ENCODE assay signal across 23 mouse cellular contexts in genomic region chr14:52306100-52306499, GRCm38 (mm10). TPM values are rescaled to one million over a fixed set of nuclear protein-coding genes. Genes with fewer than 3 reads are reported as not detected.
DNase-seq lines count a peak whose midpoint lies in the region; ATAC-seq and TF ChIP-seq lines count a peak whose summit lies in the region.
"Had no signal": no experiment of that assay in that cellular context is flagged by ENCODE, and none has a peak within 500 bp of the region (broad histone marks: within the 10 kb centered on the region; RNA-seq: fewer than 3 reads in every experiment).

No protein-coding gene starts in this region.

- peak overlapping the region; percentile 34 for H3K4me3 ChIP-seq in erythroblast, embryonic 14.5 days (replicated peaks)
- H3K4me3 ChIP-seq in ES-Bruce4 (ENCODE audit: low read depth, low read length) = no peak overlapping the region
- no peak overlapping the region for H3K4me3 ChIP-seq in liver, embryonic 16.5 days (ENCODE audit: low read depth, low read length)
- H3K4me3 ChIP-seq: embryonic facial prominence, embryonic 12.5 days; hindbrain, embryonic 13.5 days; intestine, embryonic 15.5 days; lung, embryonic 15.5 days had no signal

- H3K9ac ChIP-seq in ES-Bruce4 (ENCODE audit: low read depth, poor library complexity, severe bottlenecking) = peak overlapping the region; percentile 75; the same call in 1 of the 2 replicates
- no peak overlapping the region for H3K9ac ChIP-seq in liver, embryonic 16.5 days (ENCODE audit: low read depth, low read length)
- H3K9ac ChIP-seq: embryonic facial prominence, embryonic 12.5 days; heart, embryonic 13.5 days; hindbrain, embryonic 13.5 days; intestine, embryonic 15.5 days; limb, embryonic 13.5 days; lung, embryonic 15.5 days had no signal

- H3K27ac ChIP-seq in ES-Bruce4 (ENCODE audit: insufficient read depth, low read length) = peak overlapping the region; percentile 52; the same call in 1 of the 2 replicates
- H3K27ac ChIP-seq in liver, embryonic 16.5 days (ENCODE audit: low read length) = peak overlapping the region; percentile 74
- H3K27ac ChIP-seq: heart, embryonic 13.5 days; intestine, embryonic 15.5 days; limb, embryonic 13.5 days; lung, embryonic 15.5 days had no signal

- intact Hi-C loops in left cerebral cortex, postnatal 10 days (cut with DNase I) = no loop called here

- H3K4me1 ChIP-seq in erythroblast, embryonic 14.5 days (ENCODE audit: control insufficient read depth) = peaks cover 29% of the 10 kb centered on the region
- H3K4me1 ChIP-seq in ES-Bruce4 (ENCODE audit: control insufficient read depth, insufficient read depth, low read length) = no peaks in the 10 kb centered on the region
- H3K4me1 ChIP-seq in liver, embryonic 16.5 days (ENCODE audit: control insufficient read depth, low read depth, low read length) = peaks cover 22% of the 10 kb centered on the region

- peak overlapping the region; percentile 49 for H3K4me2 ChIP-seq in liver, embryonic 16.5 days (ENCODE audit: low read depth, low read length)
- H3K4me2 ChIP-seq: intestine, embryonic 15.5 days had no signal

- ATAC-seq in erythroblast, adult 5-6 weeks (replicated peaks; ENCODE audit: low FRiP score, poor library complexity, severe bottlenecking) = no peak
- ATAC-seq in liver, embryonic 16.5 days (ENCODE audit: low read depth) = peak; percentile 37
- ATAC-seq: activated CD4-positive, CD25-positive, alpha-beta regulatory T cell, adult 4 months; forebrain, embryonic 16.5 days; intestine, embryonic 15.5 days had no signal

- 61% methylated on average over 2 of the region's 2 CpGs for WGBS in liver, embryonic 16.5 days (ENCODE audit: insufficient replicate concordance)

- TF ChIP-seq POLR2A in ES-Bruce4 (IDR thresholded peaks at IDR 0.05; ENCODE audit: insufficient read depth, low read length) = no peak

- no peak for TF ChIP-seq CTCF in ES-Bruce4 (IDR thresholded peaks at IDR 0.05; ENCODE audit: low read depth, low read length)

- no peaks in the 10 kb centered on the region for H3K9me3 ChIP-seq in erythroblast, embryonic 14.5 days (ENCODE audit: control insufficient read depth, low read length)
- no peaks in the 10 kb centered on the region for H3K9me3 ChIP-seq in ES-Bruce4 (replicated peaks; ENCODE audit: control insufficient read depth, insufficient read depth, low read length, poor library complexity, severe bottlenecking)
- H3K9me3 ChIP-seq in liver, embryonic 16.5 days (replicated peaks; ENCODE audit: control insufficient read depth, low read length) = no peaks in the 10 kb centered on the region
- H3K9me3 ChIP-seq: embryonic facial prominence, embryonic 12.5 days; heart, embryonic 13.5 days; hindbrain, embryonic 13.5 days; intestine, embryonic 15.5 days; limb, embryonic 13.5 days; lung, embryonic 15.5 days had no signal

- no peaks in the 10 kb centered on the region; the same call in 1 of the 2 replicates for H3K36me3 ChIP-seq in erythroblast, embryonic 14.5 days (ENCODE audit: control insufficient read depth)
- peaks cover 4% of the 10 kb centered on the region; the same call in 1 of the 2 replicates for H3K36me3 ChIP-seq in ES-Bruce4 (ENCODE audit: control insufficient read depth, insufficient read depth, low read length, poor library complexity, severe bottlenecking)
- no peaks in the 10 kb centered on the region for H3K36me3 ChIP-seq in liver, embryonic 16.5 days (ENCODE audit: control insufficient read depth, insufficient read depth)
- H3K36me3 ChIP-seq: intestine, embryonic 15.5 days; lung, embryonic 15.5 days had no signal

- TF ChIP-seq EP300 in ES-Bruce4 (IDR thresholded peaks at IDR 0.05; ENCODE audit: insufficient read depth, low read depth, low read length) = no peak

- DNase-seq in c-Kit-positive CD71-positive TER-119-positive erythroid progenitor cells, embryonic 14.5 days (ENCODE audit: low spot score) = peak; percentile 65
- DNase-seq in left cerebral cortex, postnatal 10 days (ENCODE audit: extremely low spot score in 1 of 2, low spot score in 2 of 2) = no peak
- DNase-seq in heart, adult 8-10 months (ENCODE audit: low spot score) = no peak
- DNase-seq in gastrocnemius, adult 18-20 months (ENCODE audit: low spot score) = no peak
- DNase-seq: cerebellum, postnatal 10 days; kidney, postnatal 4 days; layer of hippocampus, adult 9-11 months; lung, postnatal 4 days; midbrain, embryonic 14.5 days; right cerebral cortex, postnatal 14 days; thymus, adult 2 months had no signal

- no peaks in the 10 kb centered on the region for H3K27me3 ChIP-seq in erythroblast, embryonic 14.5 days (ENCODE audit: control insufficient read depth)
- no peaks in the 10 kb centered on the region for H3K27me3 ChIP-seq in ES-Bruce4 (ENCODE audit: control insufficient read depth, insufficient read depth, low read length, poor library complexity, severe bottlenecking)
- H3K27me3 ChIP-seq in liver, embryonic 16.5 days (ENCODE audit: control insufficient read depth, insufficient read depth, low read depth, low read length) = no peaks in the 10 kb centered on the region
- H3K27me3 ChIP-seq: embryonic facial prominence, embryonic 12.5 days; heart, embryonic 13.5 days; hindbrain, embryonic 13.5 days; intestine, embryonic 15.5 days; limb, embryonic 13.5 days; lung, embryonic 15.5 days had no signal

RNA-seq across cellular contexts. Expression of gene Mettl3, which starts 1.2 kb away (rescaled TPM):
- polyA plus RNA-seq in erythroblast, embryonic 14.5 days (2012) = 0.41 and 1.2 TPM in 2 replicates
- 6.7 and 22.4 TPM in 2 replicates for total RNA-seq in erythroblast, adult 5-6 weeks (2015; ENCODE audit: low replicate concordance)
- 7.2 and 13.8 TPM in 2 replicates for total RNA-seq in erythroblast, adult 5-6 weeks (2017; ENCODE audit: low replicate concordance)
- 65.8 and 67.6 TPM in 2 replicates for polyA plus RNA-seq in ES-Bruce4 (2011; ENCODE audit: insufficient read depth, insufficient read length, low read depth, missing spikeins)
- polyA plus RNA-seq in liver, embryonic 16.5 days (2015; fragmentation: Nextera tagmentation; extraction: Ambion mirVana) = 15.0 and 16.5 TPM in 2 replicates
- 10 to 100 TPM; 32.4 to 38.6 TPM for total RNA-seq in left cerebral cortex, postnatal 10 days (2021)
- 10 to 100 TPM; 13.9 to 19.3 (median 16.3) TPM for total RNA-seq in heart, adult 8-10 months (2022)
- total RNA-seq in gastrocnemius, adult 18-20 months (2021) = 10 to 100 TPM; 16.6 to 17.1 TPM

RNA-seq across cellular contexts. Expression of gene Sall2, which starts 22.5 kb away (rescaled TPM):
- 0.01 TPM in 1 of 2 replicates, not detected in the other for polyA plus RNA-seq in erythroblast, embryonic 14.5 days (2012)
- not detected in 2 replicates for total RNA-seq in erythroblast, adult 5-6 weeks (2015; ENCODE audit: low replicate concordance)
- 0.26 TPM in 1 of 2 replicates, not detected in the other for total RNA-seq in erythroblast, adult 5-6 weeks (2017; ENCODE audit: low replicate concordance)
- 10.0 and 11.4 TPM in 2 replicates for polyA plus RNA-seq in ES-Bruce4 (2011; ENCODE audit: insufficient read depth, insufficient read length, low read depth, missing spikeins)
- 0.72 and 0.99 TPM in 2 replicates for polyA plus RNA-seq in liver, embryonic 16.5 days (2015; fragmentation: Nextera tagmentation; extraction: Ambion mirVana)
- total RNA-seq in left cerebral cortex, postnatal 10 days (2021) = 10 to 100 TPM; 39.6 to 39.9 TPM
- total RNA-seq in heart, adult 8-10 months (2022) = 1 to 10 TPM; 1.4 to 1.6 (median 1.4) TPM
- total RNA-seq in gastrocnemius, adult 18-20 months (2021) = under 1 TPM; 0.39 to 0.57 TPM

RNA-seq across cellular contexts. Expression of gene Rab2b, which starts 26.8 kb away (rescaled TPM):
- polyA plus RNA-seq in erythroblast, embryonic 14.5 days (2012) = 0.04 TPM in 1 of 2 replicates, not detected in the other
- total RNA-seq in erythroblast, adult 5-6 weeks (2015; ENCODE audit: low replicate concordance) = 6.7 and 10.8 TPM in 2 replicates
- 1.3 and 4.3 TPM in 2 replicates for total RNA-seq in erythroblast, adult 5-6 weeks (2017; ENCODE audit: low replicate concordance)
- 16.5 and 23.2 TPM in 2 replicates for polyA plus RNA-seq in ES-Bruce4 (2011; ENCODE audit: insufficient read depth, insufficient read length, low read depth, missing spikeins)
- 3.0 and 3.1 TPM in 2 replicates for polyA plus RNA-seq in liver, embryonic 16.5 days (2015; fragmentation: Nextera tagmentation; extraction: Ambion mirVana)
- total RNA-seq in left cerebral cortex, postnatal 10 days (2021) = 10 to 100 TPM; 36.9 to 37.7 TPM
- 1 to 10 TPM; 3.8 to 5.6 (median 5.4) TPM for total RNA-seq in heart, adult 8-10 months (2022)
- 1 to 10 TPM; 2.3 TPM for total RNA-seq in gastrocnemius, adult 18-20 months (2021)

RNA-seq across cellular contexts. Expression of gene Tox4, which starts 27.2 kb away (rescaled TPM):
- 1.4 and 2.0 TPM in 2 replicates for polyA plus RNA-seq in erythroblast, embryonic 14.5 days (2012)
- 16.3 and 16.9 TPM in 2 replicates for total RNA-seq in erythroblast, adult 5-6 weeks (2015; ENCODE audit: low replicate concordance)
- 11.3 and 16.0 TPM in 2 replicates for total RNA-seq in erythroblast, adult 5-6 weeks (2017; ENCODE audit: low replicate concordance)
- polyA plus RNA-seq in ES-Bruce4 (2011; ENCODE audit: insufficient read depth, insufficient read length, low read depth, missing spikeins) = 66.5 and 67.4 TPM in 2 replicates
- 16.8 and 18.8 TPM in 2 replicates for polyA plus RNA-seq in liver, embryonic 16.5 days (2015; fragmentation: Nextera tagmentation; extraction: Ambion mirVana)
- 10 to 100 TPM; 55.1 to 56.7 TPM for total RNA-seq in left cerebral cortex, postnatal 10 days (2021)
- 10 to 100 TPM; 32.9 to 37.8 (median 34.8) TPM for total RNA-seq in heart, adult 8-10 months (2022)
- 10 to 100 TPM; 48.6 to 51.3 TPM for total RNA-seq in gastrocnemius, adult 18-20 months (2021)

RNA-seq across cellular contexts. Expression of gene Chd8, which starts 48.5 kb away (rescaled TPM):
- polyA plus RNA-seq in erythroblast, embryonic 14.5 days (2012) = 0.87 and 1.3 TPM in 2 replicates
- total RNA-seq in erythroblast, adult 5-6 weeks (2015; ENCODE audit: low replicate concordance) = 21.1 and 51.1 TPM in 2 replicates
- total RNA-seq in erythroblast, adult 5-6 weeks (2017; ENCODE audit: low replicate concordance) = 22.7 and 42.8 TPM in 2 replicates
- 175 and 178 TPM in 2 replicates for polyA plus RNA-seq in ES-Bruce4 (2011; ENCODE audit: insufficient read depth, insufficient read length, low read depth, missing spikeins)
- 11.6 and 12.6 TPM in 2 replicates for polyA plus RNA-seq in liver, embryonic 16.5 days (2015; fragmentation: Nextera tagmentation; extraction: Ambion mirVana)
- total RNA-seq in left cerebral cortex, postnatal 10 days (2021) = 100 to 1,000 TPM; 111 to 126 TPM
- total RNA-seq in heart, adult 8-10 months (2022) = 10 to 100 TPM; 26.8 to 42.5 (median 37.7) TPM
- 10 to 100 TPM; 26.9 to 29.6 TPM for total RNA-seq in gastrocnemius, adult 18-20 months (2021)

Comparison
In these comparisons a context has a peak if more than half of its experiments do, and no peak if none do; other contexts are left out.
1. RNA of gene Sall2, which starts 22.5 kb away (total RNA-seq): 39.6 to 39.9 TPM in left cerebral cortex, postnatal 10 days; 1.4 to 1.6 TPM in heart, adult 8-10 months, 0.39 to 0.57 TPM in gastrocnemius, adult 18-20 months and 0.26 TPM in erythroblast, adult 5-6 weeks; every median in the first group is over 10 times any median in the second.